Mouse (Mus musculus) frontal cortex, adult 2 months (tissue): ENCODE measurements at regions not wholly inside any gene's neighbourhood (a gene's known extent, or its start where the extent isn't known, plus 50 kb on each side); places are given as distances from the start of the nearest gene placed in this dataset.

ENCODE experiments used
- DNase-seq, 2 experiments: peaks; one replicate each; pipeline ENCODE4 v3.0.0; 2022; ENCODE audit warnings: low spot score in 1 of 2; ENCODE audit errors: extremely low spot score in 1 of 2

GRCm38 (mm10) chr11:16080811-16081351 is 176.6 kb upstream of the Vstm2a start:
- DNase-seq = peak in 1 of 2 experiments; percentile 3

- DNase-seq = no peak
These were observed 143.7 kb upstream of the Vstm2a start for GRCm38 (mm10) chr11:16113843-16114242.
